Mouse (Mus musculus) embryonic facial prominence, embryonic 14.5 days (tissue): ENCODE results near the gene Rnps1. TPM values are rescaled to one million over a fixed set of nuclear protein-coding genes. Genes with fewer than 3 reads are reported as not detected.

Source experiments
- ATAC-seq: fragments of 200-750 bp; cut with Nextera tagmentation; 2 replicates; pipeline ENCODE4 v1.8.0; 2017; ENCODE audit warnings: low read depth, moderate number of reproducible peaks, moderate TSS enrichment
- DNase-seq: peaks from one replicate; pipeline ENCODE4 v3.0.0-alpha.2; 2015; ENCODE audit warnings: low spot score
- H3K27ac ChIP-seq: fragments of 300-500 bp; sonication (generic); replicated peaks from 2 replicates; pipeline ENCODE4 v1.5.1; 2014; ENCODE audit warnings: low read depth, mild to moderate bottlenecking, low read length, moderate library complexity
- H3K27me3 ChIP-seq: fragments of 300-500 bp; sonication (generic); replicated peaks from 2 replicates; pipeline ENCODE4 v1.6.1; 2014; ENCODE audit warnings: low read length; ENCODE audit not compliant: control insufficient read depth, insufficient read depth
- H3K36me3 ChIP-seq: fragments of 300-500 bp; sonication (generic); 2 replicates; pipeline ENCODE4 v1.6.1; 2014; ENCODE audit warnings: low read length, mixed read lengths; ENCODE audit not compliant: control insufficient read depth, insufficient read depth
- H3K4me1 ChIP-seq: fragments of 300-500 bp; sonication (generic); 2 replicates; pipeline ENCODE4 v1.6.1; 2014; ENCODE audit warnings: antibody characterized with exemption, low read length; ENCODE audit not compliant: control insufficient read depth, insufficient read depth
- H3K4me2 ChIP-seq: fragments of 300-500 bp; sonication (generic); 2 replicates; pipeline ENCODE4 v1.6.1; 2014; ENCODE audit warnings: low read depth, mild to moderate bottlenecking, low read length, moderate library complexity, mixed read lengths
- H3K4me3 ChIP-seq: fragments of 300-500 bp; sonication (generic); 2 replicates; pipeline ENCODE4 v1.5.1; 2014; ENCODE audit warnings: low read depth, mild to moderate bottlenecking, low read length
- H3K9ac ChIP-seq: fragments of 300-500 bp; sonication (generic); 2 replicates; pipeline ENCODE4 v1.6.1; 2014; ENCODE audit warnings: low read depth, mild to moderate bottlenecking, low read length, moderate library complexity, mixed read lengths
- H3K9me3 ChIP-seq: fragments of 300-500 bp; sonication (generic); 2 replicates; pipeline ENCODE4 v1.6.1; 2016; ENCODE audit warnings: low read length; ENCODE audit not compliant: control insufficient read depth
- WGBS: fragments of 180-500 bp; shearing (Covaris S2); extraction: QIAGEN DNeasy Blood & Tissue Kit; methylation state at CpG from one replicate; pipeline ENCODE4 v1.1.7; 2014; 5-methylcytosine and 5-hydroxymethylcytosine counted together
- polyA plus RNA-seq: library from polyadenylated mRNA; unstranded; fragments of >200 nt; fragmentation: Nextera tagmentation; extraction: Ambion mirVana; gene quantifications from 2 replicates; pipeline ENCODE4 v1.2.1, GENCODE M21; 2014

The Rnps1 gene
- polyA plus RNA-seq, 1 experiment from 2014 or later = 202 TPM

- Histone ChIP-seq H3K4me2 (no peak overlapping the region), H3K9me3 (no peaks in the 10 kb centered on the region), H3K27ac (no peak overlapping the region), H3K4me3 (no peak overlapping the region), H3K4me1 (no peaks in the 10 kb centered on the region), H3K36me3 (0 out of 2 replicates have a peak, but pooled peaks cover 13% of the 10 kb centered on the region), H3K9ac (no peak overlapping the region), H3K27me3 (no peaks in the 10 kb centered on the region)
- DNase-seq (no peak), ATAC-seq (no peak)
- 68% methylated on average over 8 of the region's 8 CpGs for WGBS
These were observed 23.2 kb upstream of the Rnps1 start for GRCm38 (mm10) chr17:24391149-24391548.

- ATAC-seq (peak; percentile 84), DNase-seq (peak; percentile 61)
- H3K9me3 ChIP-seq = no peaks in the 10 kb centered on the region
- no peak overlapping the region for H3K4me2 ChIP-seq
- no peaks in the 10 kb centered on the region for H3K4me1 ChIP-seq
- no peak overlapping the region for H3K27ac ChIP-seq
- H3K9ac ChIP-seq = no peak overlapping the region
- 37% methylated on average over 4 of the region's 4 CpGs for WGBS
- no peaks in the 10 kb centered on the region for H3K36me3 ChIP-seq
- H3K27me3 ChIP-seq = no peaks in the 10 kb centered on the region
- no peak overlapping the region for H3K4me3 ChIP-seq
These were observed 20.8 kb upstream of the Rnps1 start for GRCm38 (mm10) chr17:24393527-24393926.

GRCm38 (mm10) chr17:24394456-24394855 is 19.9 kb upstream of the Rnps1 start:
- no peaks in the 10 kb centered on the region for H3K36me3 ChIP-seq
- H3K4me1 ChIP-seq = no peaks in the 10 kb centered on the region
- no peak overlapping the region for H3K9ac ChIP-seq
- H3K4me2 ChIP-seq = no peak overlapping the region
- H3K9me3 ChIP-seq = no peaks in the 10 kb centered on the region
- no peak overlapping the region for H3K4me3 ChIP-seq
- DNase-seq (no peak), ATAC-seq (no peak)
- WGBS = 85% methylated on average over 7 of the region's 7 CpGs
- no peaks in the 10 kb centered on the region for H3K27me3 ChIP-seq
- H3K27ac ChIP-seq = no peak overlapping the region

- Histone ChIP-seq H3K27me3 (no peaks in the 10 kb centered on the region), H3K4me3 (no peak overlapping the region), H3K9me3 (no peaks in the 10 kb centered on the region), H3K4me2 (no peak overlapping the region), H3K27ac (no peak overlapping the region), H3K36me3 (peaks cover 16% of the 10 kb centered on the region; the same call in 1 of the 2 replicates), H3K4me1 (no peaks in the 10 kb centered on the region), H3K9ac (no peak overlapping the region)
- ATAC-seq (no peak), DNase-seq (no peak)
- 73% methylated on average over 3 of the region's 3 CpGs for WGBS
These were observed 12.0 kb upstream of the Rnps1 start for GRCm38 (mm10) chr17:24402371-24402770.

GRCm38 (mm10) chr17:24407116-24407803 is 7.1 kb upstream of the Rnps1 start:
- ATAC-seq = no peak
- Histone ChIP-seq H3K27me3 (no peaks in the 10 kb centered on the region), H3K4me3 (no peak overlapping the region)

GRCm38 (mm10) chr17:24413557-24414211 is 681 bp upstream of the Rnps1 start:
- 31% methylated on average over 22 of the region's 22 CpGs for WGBS
- ATAC-seq = peak; percentile 20
- peak; percentile 20 for DNase-seq
- Histone ChIP-seq H3K27ac (peak overlapping the region; percentile 86), H3K4me1 (peaks cover 16% of the 10 kb centered on the region), H3K9ac (peak overlapping the region; percentile 97), H3K4me3 (peak overlapping the region; percentile 86), H3K36me3 (peaks cover 54% of the 10 kb centered on the region), H3K27me3 (no peaks in the 10 kb centered on the region), H3K4me2 (peak overlapping the region; percentile 64), H3K9me3 (no peaks in the 10 kb centered on the region)

More at GRCm38 (mm10) chr17:24407116-24407803, 7.1 kb upstream of the Rnps1 start:
- 86% methylated on average over 12 of the region's 12 CpGs for WGBS
- H3K4me1 ChIP-seq = no peaks in the 10 kb centered on the region
- peaks cover 58% of the 10 kb centered on the region for H3K36me3 ChIP-seq
- H3K27ac ChIP-seq = no peak overlapping the region
- H3K9ac ChIP-seq = no peak overlapping the region
- no peak for DNase-seq
- H3K9me3 ChIP-seq = no peaks in the 10 kb centered on the region
- no peak overlapping the region for H3K4me2 ChIP-seq

GRCm38 (mm10) chr17:24415011-24415410 is 646 bp downstream of the Rnps1 start:
- peak overlapping the region; percentile 81 for H3K4me2 ChIP-seq
- H3K36me3 ChIP-seq = peaks cover 54% of the 10 kb centered on the region
- under 1% methylated on average over 21 of the region's 21 CpGs for WGBS
- H3K9ac ChIP-seq = peak overlapping the region; percentile 97
- peak overlapping the region; percentile 86 for H3K4me3 ChIP-seq
- peak overlapping the region; percentile 88 for H3K27ac ChIP-seq
- ATAC-seq (no peak), DNase-seq (no peak)
- H3K4me1 ChIP-seq = peaks cover 16% of the 10 kb centered on the region
- H3K9me3 ChIP-seq = no peaks in the 10 kb centered on the region
- H3K27me3 ChIP-seq = no peaks in the 10 kb centered on the region

GRCm38 (mm10) chr17:24416051-24416652 is 1.8 kb downstream of the Rnps1 start:
- Histone ChIP-seq H3K36me3 (peaks cover 54% of the 10 kb centered on the region), H3K9me3 (no peaks in the 10 kb centered on the region), H3K4me1 (peaks cover 16% of the 10 kb centered on the region), H3K4me3 (peak overlapping the region; percentile 86), H3K27me3 (no peaks in the 10 kb centered on the region), H3K4me2 (peak overlapping the region; percentile 81), H3K9ac (peak overlapping the region; percentile 97), H3K27ac (no peak overlapping the region; the same call in 1 of the 2 replicates)
- no peak for ATAC-seq
- DNase-seq = no peak
- 89% methylated on average over 3 of the region's 3 CpGs for WGBS
